Mouse (Mus musculus): ENCODE data around the gene Exosc8. TPM values are rescaled to one million over a fixed set of nuclear protein-coding genes. Genes with fewer than 3 reads are reported as not detected.

Exosc8 gene
- 24.2 TPM for polyA plus RNA-seq (2014; fragmentation: Illumina TruSeq; extraction: RNeasy Lipid Tissue Mini Kit (QIAGEN cat#74804); ENCODE audit: low read depth, low replicate concordance)

DNA sequence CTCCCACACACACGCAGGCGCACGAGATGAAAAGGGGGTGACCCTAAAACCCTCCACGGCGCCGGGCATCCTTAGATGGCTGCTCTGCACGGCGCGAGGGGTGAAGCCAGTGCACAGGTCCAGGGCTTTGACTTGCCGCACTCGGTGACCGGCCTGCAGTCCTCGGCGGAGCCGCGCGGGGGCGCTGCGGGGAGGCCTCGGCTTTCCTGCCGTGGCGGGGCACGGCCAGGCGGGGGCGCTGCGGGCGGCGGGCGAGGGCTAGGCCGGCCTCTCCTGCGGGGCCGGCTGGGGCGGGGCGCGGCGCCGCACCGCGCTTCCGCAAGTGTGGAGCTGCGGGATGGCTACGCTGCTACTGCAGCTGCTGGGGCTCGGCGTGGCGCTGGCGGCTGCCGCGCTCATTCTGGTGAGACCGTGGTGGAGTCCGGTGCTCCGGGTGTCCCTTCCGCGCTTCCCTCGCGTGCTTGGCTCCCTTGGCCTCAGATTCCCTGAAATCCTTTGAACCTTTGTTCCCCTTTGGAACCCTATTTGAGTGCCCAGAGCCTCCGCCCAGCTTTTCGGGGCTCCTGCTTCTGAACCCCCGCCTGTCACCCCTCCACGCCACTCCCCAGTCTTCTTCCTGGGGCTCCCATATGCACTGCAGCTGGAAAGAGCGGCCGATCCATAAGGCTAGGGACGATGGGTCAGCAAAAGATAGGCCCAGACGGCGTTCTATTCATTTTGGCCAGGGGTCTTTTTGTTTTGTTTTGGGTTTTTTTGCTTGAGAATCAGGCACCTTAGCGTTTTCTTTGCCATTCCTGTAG, at the start of gene Exosc8, which contains the start of gene Alg5:
Exosc8 (minus strand) TSS at position 147 of the 800 bp plus-strand sequence.
Alg5 (plus strand) TSS at position 293 of the 800 bp plus-strand sequence.

DNA sequence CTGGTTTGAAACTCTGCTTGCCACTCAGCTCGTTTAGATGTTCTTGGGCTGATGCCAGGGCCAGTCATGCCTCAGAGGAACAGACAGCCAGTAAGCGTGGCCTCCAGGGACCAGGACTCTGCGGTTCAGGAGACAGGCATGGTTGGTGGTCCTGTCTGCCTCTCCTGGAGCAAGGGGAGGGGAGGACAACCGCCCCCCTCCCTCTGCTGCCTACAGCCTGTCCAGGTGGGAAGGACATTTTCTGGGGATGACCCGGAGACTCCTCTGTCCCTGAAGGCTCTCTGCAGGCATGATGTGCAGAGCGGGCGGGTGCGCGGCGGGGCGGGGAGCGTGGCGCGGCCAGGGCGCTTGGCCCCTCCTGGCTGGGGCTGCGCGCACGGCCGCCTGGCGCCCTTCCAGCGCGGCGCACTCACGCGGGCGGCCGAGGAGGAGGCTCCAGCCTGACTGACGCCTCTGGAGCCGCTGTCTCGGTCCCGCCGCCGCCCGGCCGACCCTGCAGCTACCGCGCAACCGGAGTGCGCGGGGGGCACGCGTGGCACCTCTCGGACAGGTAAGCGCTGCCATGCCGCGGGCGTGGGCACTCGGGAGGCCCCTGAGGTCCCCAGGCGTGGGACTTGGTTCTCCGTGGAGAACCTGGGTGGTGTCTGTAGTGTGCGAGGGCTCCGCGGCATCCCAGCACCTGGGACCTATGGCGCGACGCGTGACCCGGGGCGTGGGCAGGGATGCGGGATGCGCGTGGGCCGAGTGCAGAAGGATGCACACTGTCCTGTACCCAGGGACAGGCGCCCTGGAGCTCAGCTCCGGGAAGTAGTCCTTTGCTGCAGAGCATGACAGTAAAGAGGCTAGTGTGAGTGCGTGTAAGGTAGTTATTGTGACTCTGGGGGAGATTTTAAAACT, 20.2 kb upstream of the Exosc8 start, which contains the start of gene Smad9:
Smad9 (plus strand) TSS at position 438 of the 897 bp plus-strand sequence.

DNA sequence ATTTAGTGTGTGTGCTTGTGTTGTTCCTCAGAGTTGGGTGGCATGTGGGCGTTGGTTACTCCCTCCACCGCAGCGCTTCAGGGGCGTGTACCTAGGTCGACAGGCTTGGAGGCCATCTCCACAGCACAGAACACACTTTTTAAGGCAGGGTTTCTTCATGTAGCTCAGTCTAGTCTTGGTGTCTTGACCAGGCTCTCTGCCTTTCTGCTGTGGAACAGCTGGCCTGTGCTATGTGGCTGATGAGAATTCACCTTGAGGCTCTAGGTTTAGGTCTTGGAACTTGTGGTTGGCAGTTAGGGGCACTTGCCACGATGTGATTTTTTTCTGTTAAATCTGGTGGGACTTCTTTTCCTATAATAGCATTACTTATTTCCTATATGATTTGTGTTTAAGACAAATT, 20.9 kb downstream of the Exosc8 start, which contains the start of gene Gm21958:
Gm21958 (minus strand) TSS at position 101 of the 400 bp plus-strand sequence.

DNA sequence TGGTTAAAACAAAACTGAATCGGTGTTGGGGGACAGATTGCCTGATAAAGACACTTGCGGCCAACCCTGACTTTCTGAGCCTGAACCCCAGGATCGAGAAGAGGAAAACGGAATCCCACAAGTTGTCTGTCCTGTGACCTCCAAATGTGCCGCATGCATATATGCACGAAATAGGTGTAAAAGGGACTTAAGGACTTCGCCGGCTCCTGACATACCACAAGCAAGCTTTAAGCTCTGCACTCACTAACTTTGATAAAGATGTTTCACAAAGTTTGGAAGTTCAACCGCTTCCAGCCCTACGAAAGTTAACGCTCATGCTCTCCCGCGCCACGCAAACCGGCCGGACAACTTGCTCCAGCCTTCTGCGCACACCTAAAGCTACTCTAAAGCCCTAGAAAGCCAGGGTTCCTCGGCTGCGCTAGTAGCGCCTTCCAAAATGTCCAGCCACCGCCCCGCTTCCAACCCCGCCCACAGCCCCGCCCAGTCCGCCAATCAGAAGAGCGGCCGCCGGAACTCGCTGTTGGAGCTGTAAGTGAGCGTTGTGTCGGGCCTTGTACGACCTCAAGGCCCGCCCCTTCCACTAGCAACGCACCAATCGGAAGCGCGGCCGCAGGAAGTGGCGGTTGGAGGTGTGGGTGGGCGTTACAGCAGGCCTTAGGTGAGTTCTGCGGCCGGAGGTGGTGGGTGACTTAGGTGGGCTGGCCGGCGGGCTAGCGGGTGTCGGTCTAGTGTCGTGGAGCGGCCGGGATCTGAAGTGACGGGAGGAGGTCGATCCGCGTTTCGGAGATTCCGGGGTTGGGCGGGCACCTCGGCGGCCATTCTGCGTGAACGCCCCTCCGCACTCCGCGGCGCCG, 42.8 kb downstream of the Exosc8 start, which contains the start of gene Supt20:
Supt20 (plus strand) TSS at position 606 of the 854 bp plus-strand sequence.

Other genes with a start within 250 kb of the Exosc8 start
- gene Supt20, start 42.6 kb downstream of the Exosc8 start, polyA plus RNA-seq (2014; fragmentation: Illumina TruSeq; extraction: RNeasy Lipid Tissue Mini Kit (QIAGEN cat#74804); ENCODE audit: low read depth, low replicate concordance), result 61.5 TPM
- not detected for gene Gm21958, start 21.0 kb downstream of the Exosc8 start, polyA plus RNA-seq (2014; fragmentation: Illumina TruSeq; extraction: RNeasy Lipid Tissue Mini Kit (QIAGEN cat#74804); ENCODE audit: low read depth, low replicate concordance)
- gene Alg5, start 146 bp upstream of the Exosc8 start, polyA plus RNA-seq (2014; fragmentation: Illumina TruSeq; extraction: RNeasy Lipid Tissue Mini Kit (QIAGEN cat#74804); ENCODE audit: low read depth, low replicate concordance), result 39.5 TPM
- 0.72 TPM for gene Smad9, start 20.2 kb upstream of the Exosc8 start, polyA plus RNA-seq (2014; fragmentation: Illumina TruSeq; extraction: RNeasy Lipid Tissue Mini Kit (QIAGEN cat#74804); ENCODE audit: low read depth, low replicate concordance)
- 22.5 TPM for gene Rfxap, start 72.4 kb upstream of the Exosc8 start, polyA plus RNA-seq (2014; fragmentation: Illumina TruSeq; extraction: RNeasy Lipid Tissue Mini Kit (QIAGEN cat#74804); ENCODE audit: low read depth, low replicate concordance)
- gene Sertm1, start 180.5 kb upstream of the Exosc8 start, polyA plus RNA-seq (2014; fragmentation: Illumina TruSeq; extraction: RNeasy Lipid Tissue Mini Kit (QIAGEN cat#74804); ENCODE audit: low read depth, low replicate concordance), result not detected

Measured in adipose tissue, adult 10 weeks (tissue).